Mouse (Mus musculus) neural tube, embryonic 12.5 days (tissue): ENCODE results near the gene Ccdc38. TPM values are rescaled to one million over a fixed set of nuclear protein-coding genes. Genes with fewer than 3 reads are reported as not detected.
"Not testable (repeated sequence)": the region's sequence is repeated elsewhere in the genome, so short reads cannot be mapped to it uniquely, and the experiment has no call there.

ENCODE experiments used
- ATAC-seq: fragments of 200-750 bp; cut with Nextera tagmentation; 2 replicates; pipeline ENCODE4 v1.8.0; 2017; ENCODE audit warnings: low read depth, mild to moderate bottlenecking, moderate TSS enrichment, moderate library complexity; ENCODE audit not compliant: low FRiP score
- H3K27ac ChIP-seq: fragments of 300-500 bp; sonication (generic); 2 replicates; pipeline ENCODE4 v1.5.1; 2016
- H3K27me3 ChIP-seq: fragments of 300-500 bp; sonication (generic); replicated peaks from 2 replicates; pipeline ENCODE4 v1.6.1; 2016; ENCODE audit warnings: mild to moderate bottlenecking
- H3K36me3 ChIP-seq: fragments of 300-500 bp; sonication (generic); 2 replicates; pipeline ENCODE4 v1.6.1; 2016; ENCODE audit warnings: mild to moderate bottlenecking
- H3K4me1 ChIP-seq: fragments of 300-500 bp; sonication (generic); 2 replicates; pipeline ENCODE4 v1.6.1; 2016
- H3K4me2 ChIP-seq: fragments of 300-500 bp; sonication (generic); replicated peaks from 2 replicates; pipeline ENCODE4 v1.6.1; 2016; ENCODE audit warnings: mild to moderate bottlenecking
- H3K4me3 ChIP-seq: fragments of 300-500 bp; sonication (generic); 2 replicates; pipeline ENCODE4 v1.5.1; 2016
- H3K9ac ChIP-seq: fragments of 300-500 bp; sonication (generic); 2 replicates; pipeline ENCODE4 v1.6.1; 2016; ENCODE audit warnings: mild to moderate bottlenecking
- H3K9me3 ChIP-seq: fragments of 300-500 bp; sonication (generic); 2 replicates; pipeline ENCODE4 v1.6.1; 2016; ENCODE audit warnings: mild to moderate bottlenecking
- WGBS: fragments of 180-500 bp; shearing (Covaris S2); methylation state at CpG from one replicate; pipeline ENCODE4 v1.1.7; 2016; 5-methylcytosine and 5-hydroxymethylcytosine counted together
- polyA plus RNA-seq: library from polyadenylated mRNA; unstranded; fragments of >200 nt; fragmentation: Nextera tagmentation; extraction: Ambion mirVana; gene quantifications from 2 replicates; pipeline ENCODE4 v1.2.1, GENCODE M21; 2016

Ccdc38 gene
- polyA plus RNA-seq, 1 experiment from 2014 or later, result 0.42 TPM

- Histone ChIP-seq H3K27me3 (no peaks in the 10 kb centered on the region), H3K9ac (no peak overlapping the region), H3K4me2 (no peak overlapping the region), H3K27ac (no peak overlapping the region), H3K4me3 (no peak overlapping the region), H3K36me3 (no peaks in the 10 kb centered on the region), H3K9me3 (no peaks in the 10 kb centered on the region), H3K4me1 (no peaks in the 10 kb centered on the region)
- WGBS, result 85% methylated on average over 8 of the region's 8 CpGs
- no peak for ATAC-seq
Measured at GRCm38 (mm10) chr10:93552596-93552995, 12.2 kb downstream of the Ccdc38 start.

- not testable (repeated sequence) for H3K4me1 ChIP-seq, H3K9me3 ChIP-seq, H3K9ac ChIP-seq, H3K4me3 ChIP-seq, ATAC-seq, H3K4me2 ChIP-seq, H3K27me3 ChIP-seq, H3K36me3 ChIP-seq, H3K27ac ChIP-seq
- 82% methylated on average over 2 of the region's 2 CpGs for WGBS
Measured at GRCm38 (mm10) chr10:93557971-93558370, 17.5 kb downstream of the Ccdc38 start.

- WGBS, result 47% methylated on average over 9 of the region's 9 CpGs
Measured at GRCm38 (mm10) chr10:93559786-93560185, 19.4 kb downstream of the Ccdc38 start.

GRCm38 (mm10) chr10:93564518-93565090, 24.2 kb downstream of the Ccdc38 start:
- H3K27me3 ChIP-seq, result no peaks in the 10 kb centered on the region
- H3K9me3 ChIP-seq, result no peaks in the 10 kb centered on the region
- ATAC-seq, result no peak
- H3K27ac ChIP-seq, result no peak overlapping the region
- no peak overlapping the region for H3K4me3 ChIP-seq
- 92% methylated on average over 14 of the region's 14 CpGs for WGBS
- H3K4me1 ChIP-seq, result no peaks in the 10 kb centered on the region
- H3K36me3 ChIP-seq, result no peaks in the 10 kb centered on the region
- H3K4me2 ChIP-seq, result no peak overlapping the region
- H3K9ac ChIP-seq, result no peak overlapping the region

More at GRCm38 (mm10) chr10:93559786-93560185, 19.4 kb downstream of the Ccdc38 start:
- Histone ChIP-seq H3K9me3 (no peaks in the 10 kb centered on the region), H3K27me3 (no peaks in the 10 kb centered on the region), H3K27ac (no peak overlapping the region), H3K4me2 (no peak overlapping the region), H3K36me3 (no peaks in the 10 kb centered on the region), H3K4me3 (no peak overlapping the region), H3K9ac (no peak overlapping the region), H3K4me1 (no peaks in the 10 kb centered on the region)
- ATAC-seq, result no peak

- 90% methylated on average over 10 of the region's 10 CpGs for WGBS
- H3K4me1 ChIP-seq, result no peaks in the 10 kb centered on the region
- H3K36me3 ChIP-seq, result no peaks in the 10 kb centered on the region
- no peak overlapping the region for H3K27ac ChIP-seq
- H3K4me3 ChIP-seq, result no peak overlapping the region
- H3K27me3 ChIP-seq, result no peaks in the 10 kb centered on the region
- no peak overlapping the region for H3K9ac ChIP-seq
- ATAC-seq, result no peak
- no peak overlapping the region for H3K4me2 ChIP-seq
- H3K9me3 ChIP-seq, result no peaks in the 10 kb centered on the region
Measured at GRCm38 (mm10) chr10:93567066-93567465, 26.6 kb downstream of the Ccdc38 start.

- Histone ChIP-seq H3K4me2 (no peak overlapping the region), H3K27ac (no peak overlapping the region), H3K9me3 (no peaks in the 10 kb centered on the region), H3K4me3 (no peak overlapping the region), H3K4me1 (no peaks in the 10 kb centered on the region), H3K9ac (no peak overlapping the region), H3K36me3 (no peaks in the 10 kb centered on the region), H3K27me3 (no peaks in the 10 kb centered on the region)
- WGBS, result 90% methylated on average over 11 of the region's 11 CpGs
- no peak for ATAC-seq
Measured at GRCm38 (mm10) chr10:93567841-93568566, 27.6 kb downstream of the Ccdc38 start.

GRCm38 (mm10) chr10:93568671-93569070, 28.2 kb downstream of the Ccdc38 start:
- Histone ChIP-seq H3K27ac (no peak overlapping the region), H3K36me3 (no peaks in the 10 kb centered on the region), H3K27me3 (no peaks in the 10 kb centered on the region), H3K4me1 (no peaks in the 10 kb centered on the region), H3K9ac (no peak overlapping the region), H3K4me3 (no peak overlapping the region), H3K4me2 (no peak overlapping the region), H3K9me3 (no peaks in the 10 kb centered on the region)
- ATAC-seq, result no peak
- 87% methylated on average over 6 of the region's 6 CpGs for WGBS

- H3K4me3 ChIP-seq, result no peak overlapping the region
- no peaks in the 10 kb centered on the region for H3K36me3 ChIP-seq
- no peaks in the 10 kb centered on the region for H3K4me1 ChIP-seq
- WGBS, result 89% methylated on average over 2 of the region's 2 CpGs
- no peak for ATAC-seq
- no peaks in the 10 kb centered on the region for H3K27me3 ChIP-seq
- no peak overlapping the region for H3K9ac ChIP-seq
- H3K4me2 ChIP-seq, result no peak overlapping the region
- H3K9me3 ChIP-seq, result no peaks in the 10 kb centered on the region
- H3K27ac ChIP-seq, result no peak overlapping the region
Measured at GRCm38 (mm10) chr10:93572209-93572608, 31.8 kb downstream of the Ccdc38 start.

GRCm38 (mm10) chr10:93574966-93575365, 34.5 kb downstream of the Ccdc38 start:
- Histone ChIP-seq H3K4me1 (no peaks in the 10 kb centered on the region), H3K27me3 (no peaks in the 10 kb centered on the region), H3K27ac (no peak overlapping the region), H3K4me3 (no peak overlapping the region), H3K9me3 (no peaks in the 10 kb centered on the region), H3K36me3 (no peaks in the 10 kb centered on the region), H3K9ac (no peak overlapping the region), H3K4me2 (no peak overlapping the region)
- 65% methylated on average over 4 of the region's 4 CpGs for WGBS
- ATAC-seq, result no peak

- Histone ChIP-seq H3K4me2 (no peak overlapping the region), H3K4me1 (no peaks in the 10 kb centered on the region), H3K9me3 (no peaks in the 10 kb centered on the region), H3K36me3 (no peaks in the 10 kb centered on the region), H3K27ac (no peak overlapping the region), H3K27me3 (no peaks in the 10 kb centered on the region), H3K4me3 (no peak overlapping the region), H3K9ac (no peak overlapping the region)
- ATAC-seq, result no peak
- 94% methylated on average over 8 of the region's 8 CpGs for WGBS
Measured at GRCm38 (mm10) chr10:93575960-93576359, 35.5 kb downstream of the Ccdc38 start.

GRCm38 (mm10) chr10:93577271-93577886, 36.9 kb downstream of the Ccdc38 start:
- Histone ChIP-seq H3K27ac (no peak overlapping the region), H3K4me1 (no peaks in the 10 kb centered on the region), H3K4me2 (no peak overlapping the region), H3K9ac (no peak overlapping the region), H3K27me3 (no peaks in the 10 kb centered on the region), H3K9me3 (no peaks in the 10 kb centered on the region), H3K36me3 (peaks cover 8% of the 10 kb centered on the region), H3K4me3 (no peak overlapping the region)
- WGBS, result 71% methylated on average over 13 of the region's 13 CpGs
- no peak; the same call in 1 of the 2 replicates for ATAC-seq

- peak overlapping the region; percentile 84 for H3K9ac ChIP-seq
- H3K4me2 ChIP-seq, result peak overlapping the region; percentile 91
- H3K27me3 ChIP-seq, result no peaks in the 10 kb centered on the region
- peaks cover 14% of the 10 kb centered on the region for H3K4me1 ChIP-seq
- no peak overlapping the region for H3K27ac ChIP-seq
- H3K9me3 ChIP-seq, result no peaks in the 10 kb centered on the region
- 1% methylated on average over 11 of the region's 11 CpGs for WGBS
- peaks cover 19% of the 10 kb centered on the region for H3K36me3 ChIP-seq
- H3K4me3 ChIP-seq, result peak overlapping the region; percentile 70
- peak; percentile 18; the same call in 1 of the 2 replicates for ATAC-seq
Measured at GRCm38 (mm10) chr10:93588796-93589195, 48.4 kb downstream of the Ccdc38 start.
